Mouse (Mus musculus) liver, adult 2 months (tissue): Measurements from ENCODE around the gene Schip1. TPM values are rescaled to one million over a fixed set of nuclear protein-coding genes. Genes with fewer than 3 reads are reported as not detected.

Experiments
- DNase-seq: peaks from one replicate; pipeline ENCODE4 v3.0.0-alpha.2; 2011; ENCODE audit warnings: low read depth, low spot score; ENCODE audit errors: extremely low read depth
- H3K27ac ChIP-seq: fragments of 200-500 bp; replicated peaks from 2 replicates; pipeline ENCODE4 v1.5.1; 2012; ENCODE audit warnings: low read depth, mild to moderate bottlenecking, control low read depth, inconsistent platforms, low read length; ENCODE audit not compliant: insufficient read depth
- H3K27me3 ChIP-seq: fragments of 200-500 bp; 2 replicates; pipeline ENCODE4 v1.6.1; 2012; ENCODE audit warnings: mild to moderate bottlenecking, moderate library complexity, low read length, inconsistent platforms; ENCODE audit not compliant: control insufficient read depth, insufficient read depth
- H3K36me3 ChIP-seq: fragments of 200-500 bp; 2 replicates; pipeline ENCODE4 v1.6.1; 2012; ENCODE audit warnings: low read length, inconsistent platforms; ENCODE audit not compliant: control insufficient read depth, insufficient read depth
- H3K4me1 ChIP-seq: fragments of 200-500 bp; 2 replicates; pipeline ENCODE4 v1.6.1; 2011; ENCODE audit warnings: low read length; ENCODE audit not compliant: control insufficient read depth, insufficient read depth
- H3K4me3 ChIP-seq: fragments of 200-500 bp; 2 replicates; pipeline ENCODE4 v1.5.1; 2011; ENCODE audit warnings: low read depth, mild to moderate bottlenecking, control low read depth, low read length, moderate library complexity; ENCODE audit not compliant: insufficient read depth
- H3K79me2 ChIP-seq: fragments of 200-500 bp; 2 replicates; pipeline ENCODE4 v1.6.1; 2012; ENCODE audit warnings: inconsistent platforms, mild to moderate bottlenecking, low read length, moderate library complexity; ENCODE audit not compliant: control insufficient read depth, insufficient read depth
- H3K9ac ChIP-seq: fragments of 200-500 bp; 2 replicates; pipeline ENCODE4 v1.6.1; 2012; ENCODE audit warnings: low read depth, mild to moderate bottlenecking, control low read depth, inconsistent platforms, low read length
- CTCF ChIP-seq: fragments of 200-500 bp; IDR thresholded peaks from 2 replicates; pipeline ENCODE4 v1.5.1; 2011; ENCODE audit warnings: low read depth, low read length, control low read depth
- POLR2A ChIP-seq: fragments of 200-500 bp; IDR thresholded peaks from 2 replicates; pipeline ENCODE4 v1.6.1; 2011; ENCODE audit warnings: low read length, control low read depth; ENCODE audit not compliant: insufficient read depth; ENCODE audit errors: extremely low read depth
- WGBS: fragments of 180-500 bp; shearing (Covaris S2); methylation state at CpG from one replicate; pipeline ENCODE4 v1.1.7; 2018; 5-methylcytosine and 5-hydroxymethylcytosine counted together
- polyA plus RNA-seq: library from polyadenylated mRNA; depleted of rRNA; stranded (reverse); fragments of >200 nt; gene quantifications from 2 replicates; pipeline ENCODE4 v1.2.3, GENCODE M21; 2012
- total RNA-seq: library from RNA; depleted of rRNA; stranded (reverse); fragments of >200 nt; gene quantifications from 2 replicates; pipeline ENCODE4 v1.2.3, GENCODE M21; 2014

Gene Schip1
- total and polyA plus RNA-seq, 2 experiments, result 0.48 to 1.6 TPM

DNA sequence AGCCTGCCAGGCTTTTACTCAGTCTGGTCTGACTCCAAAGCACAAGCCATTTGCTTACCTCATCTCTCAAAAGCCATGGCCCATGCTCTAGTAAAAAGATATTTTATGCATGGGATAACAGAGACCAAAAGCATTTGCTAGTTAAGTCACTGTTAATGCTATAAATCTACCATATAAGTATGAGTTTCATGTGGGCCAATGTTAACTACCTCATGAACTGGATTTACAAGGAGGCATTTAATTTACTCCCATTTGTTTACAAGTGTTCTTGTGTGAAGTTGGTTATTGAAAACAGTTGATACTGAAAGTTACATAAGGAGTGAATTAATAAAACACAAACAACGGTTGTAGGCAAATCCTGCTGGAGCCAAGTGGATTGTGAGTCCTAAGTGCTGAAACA is 95.6 kb downstream of the Schip1 start:
- TF ChIP-seq CTCF (no peak), POLR2A (no peak)
- Histone ChIP-seq H3K4me1 (no peaks in the 10 kb centered on the region), H3K27ac (no peak overlapping the region), H3K36me3 (no peaks in the 10 kb centered on the region), H3K79me2 (no peaks in the 10 kb centered on the region), H3K9ac (no peak overlapping the region), H3K4me3 (no peak overlapping the region), H3K27me3 (no peaks in the 10 kb centered on the region)
- DNase-seq, result no peak
- WGBS, result 71% methylated on average over 1 of the region's 1 CpGs

DNA sequence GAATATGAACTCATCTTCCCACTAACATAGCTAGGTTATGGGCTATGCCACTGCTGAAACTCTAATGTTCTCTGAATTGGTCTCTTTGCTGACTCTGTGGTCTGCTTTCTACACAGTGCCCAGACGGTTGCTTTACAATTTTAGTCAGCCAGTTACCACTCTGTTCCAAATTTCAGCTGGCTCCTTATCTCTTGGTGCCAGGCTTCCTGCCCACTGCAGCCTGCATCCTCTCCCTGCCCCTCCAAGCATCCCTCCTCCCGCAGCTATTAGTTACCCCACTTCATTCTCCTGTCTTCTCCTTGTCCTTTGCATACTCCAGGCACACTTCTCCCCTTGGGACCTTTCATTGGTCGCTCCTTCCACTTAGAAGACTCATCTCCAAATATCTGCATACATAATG is 96.2 kb downstream of the Schip1 start:
- 62% methylated on average over 3 of the region's 3 CpGs for WGBS
- H3K4me3 ChIP-seq, result no peak overlapping the region
- H3K4me1 ChIP-seq, result no peaks in the 10 kb centered on the region
- no peaks in the 10 kb centered on the region for H3K79me2 ChIP-seq
- H3K36me3 ChIP-seq, result no peaks in the 10 kb centered on the region
- H3K9ac ChIP-seq, result no peak overlapping the region
- TF ChIP-seq CTCF, result no peak
- no peak for TF ChIP-seq POLR2A
- no peak overlapping the region for H3K27ac ChIP-seq
- no peaks in the 10 kb centered on the region for H3K27me3 ChIP-seq
- no peak for DNase-seq

DNA sequence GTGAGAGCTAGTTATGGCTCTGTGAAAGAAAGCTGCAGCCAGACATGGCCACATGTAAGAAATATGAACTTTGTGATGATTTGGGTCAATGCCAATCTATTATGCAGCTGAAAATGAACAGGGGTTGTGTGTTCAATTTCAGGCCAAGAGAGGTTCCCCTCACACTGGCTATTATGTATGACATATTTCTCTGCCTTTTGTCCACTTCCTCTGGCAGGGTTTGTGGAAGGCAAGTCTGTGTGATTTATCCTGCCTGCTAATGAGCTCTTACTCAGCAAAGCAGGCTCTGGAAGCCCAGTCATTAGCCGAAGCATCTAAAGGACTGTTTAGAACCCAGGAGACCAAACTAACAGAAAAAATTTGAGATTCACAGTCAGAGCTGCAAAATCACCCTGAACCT is 113.6 kb downstream of the Schip1 start:
- WGBS, result 72% methylated on average over 1 of the region's 1 CpGs
- no peak for DNase-seq
- H3K9ac ChIP-seq, result no peak overlapping the region
- H3K36me3 ChIP-seq, result no peaks in the 10 kb centered on the region
- TF ChIP-seq CTCF (no peak), POLR2A (no peak)
- no peaks in the 10 kb centered on the region for H3K4me1 ChIP-seq
- no peaks in the 10 kb centered on the region for H3K79me2 ChIP-seq
- no peak overlapping the region for H3K27ac ChIP-seq
- no peaks in the 10 kb centered on the region for H3K27me3 ChIP-seq
- no peak overlapping the region for H3K4me3 ChIP-seq

DNA sequence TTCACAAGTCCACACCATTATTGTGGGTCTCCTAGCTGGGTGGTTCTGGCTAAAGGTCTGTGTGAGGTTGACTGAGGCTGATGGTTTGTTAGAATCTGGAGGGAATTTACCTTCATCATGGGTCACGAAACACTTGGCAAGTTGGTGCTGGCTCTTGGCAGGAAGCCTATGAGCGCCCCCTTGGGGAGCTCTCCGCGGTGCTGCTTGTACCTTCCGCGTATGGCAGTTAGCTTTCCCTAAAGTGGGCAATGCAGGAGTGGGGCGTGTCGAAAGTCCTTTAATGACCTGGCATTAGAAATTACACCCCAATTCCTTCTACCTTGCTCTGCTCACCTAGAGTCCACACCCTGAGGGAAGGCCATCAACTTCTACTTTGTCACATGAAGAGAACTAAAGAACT is 122.9 kb downstream of the Schip1 start:
- Histone ChIP-seq H3K36me3 (no peaks in the 10 kb centered on the region), H3K79me2 (no peaks in the 10 kb centered on the region), H3K4me1 (no peaks in the 10 kb centered on the region), H3K9ac (no peak overlapping the region), H3K27me3 (no peaks in the 10 kb centered on the region), H3K27ac (no peak overlapping the region), H3K4me3 (no peak overlapping the region)
- no peak for TF ChIP-seq CTCF
- TF ChIP-seq POLR2A, result no peak
- WGBS, result 70% methylated on average over 8 of the region's 8 CpGs
- DNase-seq, result no peak

DNA sequence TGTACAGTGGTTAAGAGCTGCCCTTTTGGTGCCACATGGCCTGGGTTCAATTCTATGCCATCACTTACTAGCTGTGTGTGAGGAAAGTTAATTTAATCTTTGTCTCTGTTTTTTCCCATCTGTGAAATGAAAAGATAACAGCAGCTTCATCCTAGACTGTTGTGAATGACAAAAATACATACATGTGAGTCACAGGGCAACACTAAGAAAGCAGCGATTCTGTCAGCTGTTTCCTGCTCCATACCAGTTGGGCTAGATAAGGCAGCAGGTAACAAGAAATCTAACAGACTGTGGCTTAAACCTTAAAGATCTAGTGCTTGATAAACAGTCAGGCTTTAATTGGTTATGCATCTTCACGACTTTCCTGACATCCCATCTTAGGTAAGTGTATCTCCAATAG is 124.5 kb downstream of the Schip1 start:
- no peaks in the 10 kb centered on the region for H3K27me3 ChIP-seq
- TF ChIP-seq POLR2A, result no peak
- TF ChIP-seq CTCF, result no peak
- no peaks in the 10 kb centered on the region for H3K36me3 ChIP-seq
- DNase-seq, result no peak
- H3K27ac ChIP-seq, result no peak overlapping the region
- H3K4me1 ChIP-seq, result no peaks in the 10 kb centered on the region
- no peak overlapping the region for H3K4me3 ChIP-seq
- no peaks in the 10 kb centered on the region for H3K79me2 ChIP-seq
- H3K9ac ChIP-seq, result no peak overlapping the region
- 70% methylated on average over 2 of the region's 2 CpGs for WGBS

DNA sequence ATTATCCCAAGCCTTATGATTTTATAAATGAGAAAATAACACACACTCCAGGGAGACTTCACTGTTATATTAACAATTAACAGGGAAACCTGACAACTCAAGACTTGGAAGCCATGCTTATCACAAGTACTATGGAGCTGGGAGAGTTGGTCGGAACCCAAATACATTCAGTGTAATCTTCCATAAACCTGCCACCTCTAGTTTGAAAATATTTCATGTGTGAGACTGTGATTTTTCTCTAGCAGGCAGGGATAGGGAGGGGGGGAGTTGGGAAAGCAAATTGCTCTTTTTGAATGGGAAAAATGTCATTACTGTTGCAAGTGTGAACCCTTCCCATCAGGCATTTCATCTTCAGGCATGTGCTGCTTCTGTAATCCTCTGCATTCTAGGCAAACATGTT is 132.3 kb downstream of the Schip1 start:
- TF ChIP-seq POLR2A, result no peak
- no peak for TF ChIP-seq CTCF
- no peak for DNase-seq
- 96% methylated on average over 1 of the region's 1 CpGs for WGBS
- Histone ChIP-seq H3K27me3 (no peaks in the 10 kb centered on the region), H3K4me1 (no peaks in the 10 kb centered on the region), H3K79me2 (no peaks in the 10 kb centered on the region), H3K36me3 (no peaks in the 10 kb centered on the region), H3K27ac (no peak overlapping the region), H3K9ac (no peak overlapping the region), H3K4me3 (no peak overlapping the region)
